Comparison of ENCODE assay signal across 9 mouse cellular contexts in the genomic region with DNA sequence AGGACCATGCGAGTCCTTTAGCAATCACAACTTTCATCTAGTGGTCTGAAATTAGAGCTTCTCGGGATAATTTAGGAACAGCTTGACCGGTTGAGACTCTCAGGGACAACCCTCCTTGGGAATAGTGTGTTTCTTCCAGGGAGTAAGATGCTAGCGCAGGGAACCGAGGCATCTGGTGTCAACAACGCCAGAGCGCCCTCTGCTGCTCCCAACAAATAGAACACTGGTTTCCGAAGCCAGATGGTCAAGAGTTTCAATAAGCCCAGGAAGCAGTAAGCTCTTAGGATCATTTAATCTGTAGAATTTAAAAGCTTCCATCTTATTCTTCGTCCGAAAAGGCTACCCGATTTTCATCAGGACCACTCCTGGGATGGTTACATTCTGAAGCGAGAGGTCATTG.
DNase-seq lines count a peak whose midpoint lies in the region; ATAC-seq and TF ChIP-seq lines count a peak whose summit lies in the region.
"Had no signal": no experiment of that assay in that cellular context is flagged by ENCODE, and none has a peak within 500 bp of the region (broad histone marks: within the 10 kb centered on the region; RNA-seq: fewer than 3 reads in every experiment).

No protein-coding gene starts in this region.

- H3K9ac ChIP-seq in lung, embryonic 14.5 days, result no peak overlapping the region
- H3K9ac ChIP-seq in liver, postnatal 0 days (replicated peaks), result no peak overlapping the region
- H3K9ac ChIP-seq: stomach, embryonic 15.5 days had no signal

- WGBS in lung, embryonic 14.5 days, result 5% methylated on average over 12 of the region's 12 CpGs
- 6% methylated on average over 12 of the region's 12 CpGs for WGBS in liver, postnatal 0 days (ENCODE audit: insufficient replicate concordance)

- TF ChIP-seq EP300 in liver, postnatal 0 days (IDR thresholded peaks at IDR 0.05; ENCODE audit: low read depth), result no peak

- no peak overlapping the region for H3K4me2 ChIP-seq in lung, embryonic 14.5 days
- H3K4me2 ChIP-seq in liver, postnatal 0 days (ENCODE audit: low read depth, low read length), result no peak overlapping the region
- H3K4me2 ChIP-seq: stomach, embryonic 15.5 days had no signal

- no peak overlapping the region for H3K4me3 ChIP-seq in lung, embryonic 14.5 days (ENCODE audit: low read depth, low read length)
- H3K4me3 ChIP-seq in liver, postnatal 0 days (ENCODE audit: low read depth, low read length), result no peak overlapping the region
- H3K4me3 ChIP-seq: stomach, embryonic 15.5 days had no signal

- no peaks in the 10 kb centered on the region for H3K36me3 ChIP-seq in lung, embryonic 14.5 days (ENCODE audit: insufficient read depth)
- H3K36me3 ChIP-seq in liver, postnatal 0 days (replicated peaks; ENCODE audit: insufficient read depth, low read length), result no peaks in the 10 kb centered on the region
- H3K36me3 ChIP-seq: stomach, embryonic 15.5 days had no signal

- no peak overlapping the region for H3K27ac ChIP-seq in lung, embryonic 14.5 days (ENCODE audit: low read depth)
- H3K27ac ChIP-seq in liver, postnatal 0 days (ENCODE audit: low read depth), result no peak overlapping the region
- H3K27ac ChIP-seq: stomach, embryonic 15.5 days had no signal

- peaks cover 39% of the 10 kb centered on the region for H3K27me3 ChIP-seq in lung, embryonic 14.5 days (ENCODE audit: insufficient read depth, low read length)
- peaks cover 38% of the 10 kb centered on the region for H3K27me3 ChIP-seq in liver, postnatal 0 days (ENCODE audit: insufficient read depth, low read length)

- TF ChIP-seq CTCF in lung, embryonic 14.5 days (IDR thresholded peaks at IDR 0.05; ENCODE audit: low read depth), result peak; percentile 59
- peak; percentile 50 for TF ChIP-seq CTCF in liver, postnatal 0 days (IDR thresholded peaks at IDR 0.05; ENCODE audit: low read depth)

- DNase-seq in lung, embryonic 14.5 days, result peak; percentile 73
- no peak for DNase-seq in lung, adult 18-20 months
- peak; percentile 86 for DNase-seq in cerebellum, adult 9-11 months
- DNase-seq in frontal cortex, postnatal 25 days (ENCODE audit: low spot score in 2 of 2), result peak; percentile 64 to 69
- DNase-seq in liver, postnatal 0 days, result peak; percentile 27
- peak; percentile 79 for DNase-seq in right cerebral cortex, postnatal 4 days
- no peak for DNase-seq in lung, postnatal 25 days (ENCODE audit: low spot score)

- H3K4me1 ChIP-seq in lung, embryonic 14.5 days (ENCODE audit: insufficient read depth), result no peaks in the 10 kb centered on the region
- H3K4me1 ChIP-seq in liver, postnatal 0 days (ENCODE audit: insufficient read depth), result no peaks in the 10 kb centered on the region

- no peak for ATAC-seq in lung, embryonic 14.5 days (ENCODE audit: insufficient read depth)
- ATAC-seq in liver, postnatal 0 days, result no peak
- no peak for ATAC-seq in megakaryocyte-erythroid progenitor cell, adult 5-6 weeks (replicated peaks; ENCODE audit: low FRiP score, low TSS enrichment, poor library complexity, severe bottlenecking)

- no peaks in the 10 kb centered on the region for H3K9me3 ChIP-seq in lung, embryonic 14.5 days (ENCODE audit: low read depth, low read length)
- H3K9me3 ChIP-seq in liver, postnatal 0 days (ENCODE audit: low read length), result no peaks in the 10 kb centered on the region
- H3K9me3 ChIP-seq: stomach, embryonic 15.5 days had no signal

Comparison
In these comparisons a context has a peak if more than half of its experiments do, and no peak if none do; other contexts are left out.
1. DNase-seq: peak in lung, embryonic 14.5 days (single experiment), cerebellum, adult 9-11 months (single experiment), frontal cortex, postnatal 25 days (2 of 2), liver, postnatal 0 days (single experiment) and right cerebral cortex, postnatal 4 days (single experiment); none in lung, adult 18-20 months (0 of 2) and lung, postnatal 25 days (single experiment).